Mouse (Mus musculus): ENCODE results near the gene Mlh3.

Gene Mlh3

GRCm38 (mm10) chr12:85280845-85281651 lies 10.6 kb upstream of the Mlh3 start:
- DNase-seq (ENCODE audit: extremely low spot score), result no peak

GRCm38 (mm10) chr12:85280105-85280844 lies 9.9 kb upstream of the Mlh3 start:
- peak; percentile 98 for DNase-seq (ENCODE audit: extremely low spot score)

GRCm38 (mm10) chr12:85279396-85280080 lies 9.1 kb upstream of the Mlh3 start:
- DNase-seq (ENCODE audit: extremely low spot score), result no peak

GRCm38 (mm10) chr12:85278919-85279318 lies 8.5 kb upstream of the Mlh3 start:
- no peak for DNase-seq (ENCODE audit: extremely low spot score)

DNA sequence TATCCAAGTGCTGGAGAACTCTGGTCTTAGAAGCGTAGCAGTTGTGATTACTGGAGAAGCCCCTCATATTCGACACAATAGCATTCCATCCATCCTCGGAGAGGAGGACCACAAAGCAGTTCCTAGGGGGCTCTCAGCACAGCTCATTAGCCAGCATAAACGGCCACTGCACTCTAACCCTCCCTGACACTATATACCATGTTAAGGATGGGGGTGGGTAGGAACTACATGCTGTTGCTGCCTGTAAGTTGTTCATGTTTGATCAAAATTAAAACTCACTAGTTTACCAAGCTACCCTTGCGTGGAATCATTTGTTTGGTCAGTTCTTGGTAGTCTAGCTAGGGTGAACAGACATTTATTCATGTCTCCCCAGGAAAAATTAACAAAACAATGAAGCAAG lies 5.9 kb upstream of the Mlh3 start:
- no peak for DNase-seq (ENCODE audit: extremely low spot score)

- peak; percentile 36 for DNase-seq (ENCODE audit: extremely low spot score)
Measured at GRCm38 (mm10) chr12:85273508-85273907, 3.1 kb upstream of the Mlh3 start.

- no peak for DNase-seq (ENCODE audit: extremely low spot score)
Measured at GRCm38 (mm10) chr12:85271843-85272206, 1.4 kb upstream of the Mlh3 start.

GRCm38 (mm10) chr12:85271132-85271842 lies 888 bp upstream of the Mlh3 start:
- no peak for DNase-seq (ENCODE audit: extremely low spot score)

GRCm38 (mm10) chr12:85269821-85270220 lies 578 bp downstream of the Mlh3 start:
- no peak for DNase-seq (ENCODE audit: extremely low spot score)

DNA sequence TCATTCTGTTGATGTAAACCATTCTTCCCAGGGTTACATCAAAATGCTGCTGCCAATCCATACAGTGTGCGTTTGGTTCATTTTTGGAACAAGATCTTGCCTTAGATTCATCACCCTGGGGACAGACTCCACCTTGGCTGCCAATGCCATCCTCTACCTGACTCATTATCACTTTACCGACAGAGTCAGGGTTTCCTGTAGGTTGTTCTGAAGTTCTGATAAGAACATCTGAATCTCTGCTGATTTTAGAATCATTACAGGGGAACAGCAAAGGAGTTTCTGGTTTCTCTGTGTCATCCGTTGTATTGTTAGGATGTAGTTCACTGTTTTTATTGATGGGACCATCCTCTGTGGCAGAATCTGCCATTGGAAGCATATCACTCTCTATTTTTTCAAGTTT lies 4.2 kb downstream of the Mlh3 start:
- DNase-seq (ENCODE audit: extremely low spot score), result no peak

- no peak for DNase-seq (ENCODE audit: extremely low spot score)
Measured at GRCm38 (mm10) chr12:85264940-85265339, 5.5 kb downstream of the Mlh3 start.

- DNase-seq (ENCODE audit: extremely low spot score), result no peak
Measured at GRCm38 (mm10) chr12:85264531-85264930, 5.9 kb downstream of the Mlh3 start.

DNA sequence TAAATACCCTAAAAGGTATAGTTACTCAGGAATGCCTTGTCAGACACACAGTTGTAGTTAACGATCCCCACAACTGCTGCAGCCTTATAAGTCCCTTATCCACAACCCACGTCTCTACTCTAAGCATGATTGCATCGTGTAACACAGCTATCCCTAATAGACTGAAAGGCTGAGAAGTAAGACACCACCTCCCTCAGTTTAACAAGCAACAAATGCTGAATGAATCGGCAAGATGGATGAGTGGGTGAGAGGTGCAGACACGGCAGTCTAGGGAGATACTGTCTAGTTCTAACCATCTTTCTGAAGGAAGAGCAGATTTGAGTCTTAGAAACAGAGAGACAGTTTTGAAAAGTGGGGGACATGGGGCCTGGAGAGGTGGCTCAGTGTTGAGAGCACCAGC lies 7.2 kb downstream of the Mlh3 start:
- no peak for DNase-seq (ENCODE audit: extremely low spot score)

DNA sequence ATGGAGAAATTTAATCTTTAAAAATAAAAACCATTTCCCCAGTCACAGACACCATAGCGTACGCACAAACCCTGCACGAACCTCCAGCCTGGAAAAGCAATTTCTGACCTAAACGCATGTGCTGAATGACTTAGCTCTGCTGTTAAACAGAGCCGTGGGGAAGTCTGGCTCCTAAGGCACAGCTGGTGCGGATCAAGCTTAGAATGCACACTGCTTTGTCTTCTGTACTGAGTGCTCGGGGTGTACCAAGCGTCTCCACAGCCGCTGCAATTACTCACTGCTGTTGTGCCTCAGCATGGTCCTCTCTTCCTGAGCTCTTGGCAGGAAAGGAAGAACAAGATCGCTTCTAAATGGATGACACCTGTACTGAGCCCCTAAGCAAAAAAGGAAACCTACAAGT lies 7.9 kb downstream of the Mlh3 start:
- DNase-seq (ENCODE audit: extremely low spot score), result peak; percentile 30

GRCm38 (mm10) chr12:85257008-85257639 lies 13.3 kb downstream of the Mlh3 start:
- DNase-seq (ENCODE audit: extremely low spot score), result no peak

DNA sequence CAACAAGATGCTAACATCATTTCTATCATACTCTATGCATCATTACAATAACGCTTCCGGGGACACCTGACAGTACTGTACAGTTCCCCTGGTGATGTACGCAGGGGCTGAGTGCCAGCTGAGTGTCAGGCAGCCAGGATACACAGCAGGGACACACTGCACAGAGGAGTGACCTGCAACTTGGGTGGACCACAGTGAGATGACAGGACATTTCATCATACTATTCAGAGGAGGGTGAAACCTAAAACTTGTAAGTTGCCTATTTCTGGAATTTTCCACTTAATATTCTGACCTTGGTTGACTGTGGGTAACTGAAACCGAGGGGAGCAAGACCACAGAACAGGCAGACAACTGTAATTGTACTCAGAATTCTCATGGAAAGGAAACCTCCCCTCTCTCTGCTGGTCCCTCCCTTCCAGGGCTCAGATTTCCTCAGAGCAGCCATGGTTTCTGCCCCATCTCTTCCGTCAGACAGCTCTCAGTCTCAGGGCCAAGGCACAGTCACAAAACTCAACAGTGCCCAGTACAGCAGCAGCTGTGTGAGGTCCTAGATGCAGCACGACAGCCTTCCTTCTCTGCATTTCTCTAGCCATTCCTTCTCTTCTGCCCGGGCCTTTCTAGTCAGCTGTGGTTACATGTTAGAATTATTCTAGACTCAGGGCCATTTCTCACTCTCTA lies 14.2 kb downstream of the Mlh3 start:
- no peak for DNase-seq (ENCODE audit: extremely low spot score)

GRCm38 (mm10) chr12:85252083-85252482 lies 18.3 kb downstream of the Mlh3 start:
- DNase-seq (ENCODE audit: extremely low spot score), result no peak

GRCm38 (mm10) chr12:85237553-85237952 lies 32.8 kb downstream of the Mlh3 start:
- DNase-seq (ENCODE audit: extremely low spot score), result no peak

DNA sequence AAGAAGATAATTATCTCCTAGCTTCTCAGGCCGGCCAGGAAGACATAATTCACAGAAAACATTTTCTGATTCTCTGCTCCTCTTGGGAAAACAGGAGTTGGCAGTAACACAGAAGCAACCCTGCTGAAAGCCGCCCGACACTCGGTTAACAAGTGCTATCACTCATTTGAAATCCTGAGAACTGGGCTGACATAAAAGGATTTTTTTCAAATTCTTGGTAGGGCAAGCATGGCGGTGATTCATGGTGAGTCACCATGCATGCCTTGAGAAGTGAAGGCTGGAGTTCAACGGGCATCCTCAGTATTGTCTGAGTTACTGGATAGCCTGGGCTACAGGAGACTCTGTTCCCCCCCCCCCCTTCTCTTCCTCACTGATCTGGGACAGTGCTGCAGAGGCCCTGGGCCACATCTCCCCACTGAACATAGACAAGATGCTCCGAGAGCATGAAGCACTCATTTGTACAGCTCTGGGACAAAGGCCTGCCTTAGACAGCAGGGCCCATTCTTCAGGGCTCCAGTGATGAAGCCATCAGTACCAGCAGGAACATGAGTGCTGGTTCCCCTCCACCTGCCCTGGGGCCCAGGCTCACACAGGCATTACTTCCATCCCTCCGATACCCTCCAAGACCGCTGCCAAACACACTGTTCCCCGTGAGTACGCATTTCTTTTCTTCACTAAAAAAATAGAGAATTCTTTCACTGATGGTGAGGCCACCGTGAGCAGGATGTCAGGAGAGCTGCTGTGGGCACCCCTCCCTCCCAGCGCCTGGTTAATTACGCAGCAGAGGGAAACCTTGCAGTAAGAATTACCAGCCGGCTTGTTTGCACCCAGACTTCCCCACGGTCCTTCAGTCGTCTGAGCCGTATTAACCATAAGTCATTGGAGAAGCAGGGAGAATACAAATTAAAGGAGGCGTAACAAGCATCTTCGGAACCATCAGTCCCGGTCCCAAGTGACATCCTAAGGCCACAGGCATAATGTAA lies 36.7 kb downstream of the Mlh3 start:
- no peak for DNase-seq (ENCODE audit: extremely low spot score)

Measured in embryo, embryonic 9.5 days (tissue).